Mouse (Mus musculus) bone marrow, adult 2 months (tissue): ENCODE results near the gene Gm21958.
A peak's percentile ranks its signal among the peaks of the same experiment; 100 is the strongest.

ENCODE experiments used
- CTCF ChIP-seq: fragments of 200-500 bp; IDR thresholded peaks from 2 replicates; pipeline ENCODE4 v1.5.1; 2011; ENCODE audit warnings: low read length, control low read depth; ENCODE audit not compliant: control insufficient read depth, insufficient read depth
- POLR2A ChIP-seq: fragments of 200-500 bp; IDR thresholded peaks from 2 replicates; pipeline ENCODE4 v1.6.1; 2011; ENCODE audit warnings: low read depth, mild to moderate bottlenecking, control low read depth, low read length, borderline replicate concordance; ENCODE audit not compliant: control insufficient read depth

DNA sequence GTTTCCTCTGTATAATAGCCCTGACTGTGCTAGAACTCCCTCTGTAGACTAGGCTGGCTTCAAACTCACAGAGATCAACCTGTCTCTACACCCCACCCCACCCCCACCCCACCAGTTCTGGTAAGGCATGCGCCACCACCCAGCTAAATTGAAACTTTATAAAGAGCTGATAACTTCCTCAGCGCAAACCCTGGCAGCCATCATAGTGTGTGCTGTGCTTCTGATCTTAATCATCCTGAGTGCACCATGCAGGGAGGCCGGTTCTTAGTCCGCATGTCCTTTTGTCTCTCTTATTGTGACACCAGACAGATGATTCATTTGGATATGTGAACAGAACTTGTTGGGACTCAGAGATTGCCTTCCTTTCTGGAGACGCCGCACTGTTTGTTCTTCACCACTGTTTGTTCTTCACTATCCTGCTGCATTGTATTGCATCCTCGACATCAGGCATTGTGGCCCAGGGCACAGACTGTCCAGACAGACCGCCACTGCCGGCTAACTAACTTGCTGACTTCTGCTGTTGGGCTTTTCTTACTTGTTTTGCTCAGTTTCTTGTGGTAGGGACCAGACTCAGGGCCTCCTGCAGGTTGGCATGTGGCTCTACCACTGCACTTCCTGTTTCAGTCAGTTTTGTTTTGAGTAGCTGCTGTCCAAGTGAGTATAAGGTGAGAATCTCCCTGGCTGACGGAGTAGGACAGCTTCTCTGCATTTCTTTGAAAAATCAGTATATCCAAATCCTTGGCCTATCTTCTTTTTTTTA lies 9.8 kb upstream of the Gm21958 start:
- TF ChIP-seq CTCF (peak; percentile 9; the same call in 1 of the 2 replicates), POLR2A (no peak)
